Mouse (Mus musculus) urinary bladder, adult 18-20 months (tissue): ENCODE results near the gene Pdgfra.

Experiments used
- DNase-seq, 2 experiments: peaks; one replicate each; pipeline ENCODE4 v3.0.0; 2022; ENCODE audit warnings: low spot score in 2 of 2, mixed read lengths in 2 of 2

Gene Pdgfra

GRCm38 (mm10) chr5:75209966-75210365, 57.9 kb downstream of the Pdgfra start:
- DNase-seq: no peak

DNA sequence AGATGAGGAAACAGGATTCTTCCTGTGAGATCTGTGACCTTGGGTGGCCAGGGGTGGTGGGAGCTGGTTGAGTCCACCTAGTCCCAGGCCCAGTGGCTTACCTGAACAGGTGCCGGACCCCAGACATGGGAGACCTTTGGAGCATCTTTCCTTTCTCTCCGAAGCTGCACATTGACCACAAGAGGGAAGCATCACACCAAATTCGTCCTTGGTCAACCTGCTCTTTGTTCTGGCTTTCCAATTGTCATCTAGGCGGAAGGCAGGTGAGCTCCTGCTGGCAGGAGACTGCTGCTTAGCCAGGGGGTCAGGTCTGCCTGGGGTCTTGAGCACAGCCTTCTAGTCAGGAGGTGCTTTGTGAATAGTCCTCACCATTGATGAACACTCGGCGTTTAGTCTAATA, 62.4 kb downstream of the Pdgfra start:
- peak in 1 of 2 experiments; percentile 22 for DNase-seq

DNA sequence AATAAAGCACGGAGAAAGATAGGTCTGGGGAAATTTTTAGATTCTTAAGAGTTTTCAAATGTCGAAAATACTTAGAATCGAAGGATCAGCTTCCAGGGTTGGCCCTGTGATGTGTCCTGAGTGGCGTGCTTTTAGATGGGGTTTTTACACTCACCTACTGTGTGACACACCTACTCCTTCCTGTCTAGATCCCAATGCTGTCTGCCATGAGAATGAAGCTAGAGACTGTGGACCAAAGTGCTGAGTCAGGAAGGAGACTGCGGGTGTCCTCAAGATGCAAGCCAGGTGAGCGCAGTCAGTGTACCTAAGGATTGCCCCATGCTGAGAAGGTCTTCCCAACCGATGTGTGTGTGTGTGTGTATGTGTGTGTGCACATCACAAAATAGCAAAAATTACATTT, 62.8 kb downstream of the Pdgfra start:
- no peak for DNase-seq

GRCm38 (mm10) chr5:75215678-75216256, 63.7 kb downstream of the Pdgfra start:
- no peak for DNase-seq

DNA sequence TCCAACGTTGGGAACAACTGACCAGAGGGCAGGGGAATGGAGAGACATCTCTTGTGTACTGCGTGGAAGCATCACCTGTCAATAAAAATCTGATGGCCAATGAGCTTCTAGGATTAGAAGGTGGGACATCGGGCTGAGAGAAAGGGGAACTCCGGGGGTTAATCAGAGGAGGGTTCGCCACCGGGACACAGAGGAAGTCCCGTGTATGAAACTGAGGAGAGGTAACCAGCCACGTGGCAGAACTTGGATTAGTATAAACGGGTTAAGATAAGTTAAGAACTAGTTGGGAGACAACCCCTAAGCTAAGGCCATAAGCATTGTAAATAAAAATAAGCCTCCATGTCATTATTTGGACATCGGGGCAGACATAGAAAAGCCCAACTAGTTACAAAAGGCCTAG, 69.5 kb downstream of the Pdgfra start:
- DNase-seq: no peak

DNA sequence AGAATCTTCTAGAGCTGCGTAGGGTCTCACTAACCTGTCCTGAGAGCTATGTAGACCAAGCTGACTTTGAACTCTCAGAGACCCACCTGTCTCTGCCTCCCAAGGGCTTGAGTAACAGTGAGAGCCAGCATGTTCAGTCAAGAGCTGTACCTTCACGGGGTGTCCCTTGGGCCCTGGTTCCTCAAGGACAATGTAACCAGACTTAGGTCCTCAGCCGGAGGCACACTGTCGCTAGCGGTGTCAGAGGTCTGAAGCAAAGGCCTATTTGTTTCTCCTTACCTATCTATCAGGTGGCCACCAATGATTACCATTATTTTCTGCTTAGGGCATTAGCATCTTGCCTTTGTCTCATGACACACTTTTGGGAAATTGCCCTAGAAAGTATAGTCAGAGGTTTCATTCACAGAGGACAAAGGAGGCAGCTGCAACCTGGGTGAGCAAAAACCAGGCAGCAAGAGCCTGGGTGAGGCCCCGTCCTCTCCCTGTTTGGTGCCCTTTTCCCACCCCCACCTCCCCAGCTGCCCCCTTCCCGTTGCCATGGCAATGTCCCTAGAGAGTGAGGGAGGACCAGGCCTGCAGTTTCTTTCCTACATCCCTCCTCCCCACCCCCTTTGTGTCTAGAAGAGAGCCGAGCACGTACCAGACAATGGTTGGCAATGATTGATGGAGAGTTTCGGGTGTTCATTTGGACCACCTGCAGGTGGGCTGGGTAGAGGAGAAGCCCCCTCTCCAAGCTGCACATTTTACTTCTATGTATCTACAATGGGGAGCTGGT, 70.6 kb downstream of the Pdgfra start:
- DNase-seq: no peak

DNA sequence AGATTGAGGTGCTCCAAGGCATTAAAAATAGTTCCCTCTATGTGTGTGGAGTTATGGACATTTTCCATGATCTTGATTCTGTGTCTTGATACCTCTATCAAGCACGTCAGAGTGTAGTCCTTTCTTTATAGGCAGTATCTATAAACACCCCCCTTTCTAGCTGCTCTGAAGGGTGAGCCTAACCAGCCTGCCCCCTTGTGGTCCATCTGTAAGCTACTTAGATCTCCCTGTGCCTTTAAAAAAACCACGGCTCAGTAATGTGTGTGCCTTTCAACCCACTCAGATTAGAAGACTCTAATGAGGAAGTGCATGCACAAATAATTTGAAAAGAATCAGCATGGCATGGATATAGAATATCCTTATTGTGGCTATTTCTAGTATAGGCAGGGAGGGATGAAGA, 86.3 kb downstream of the Pdgfra start:
- DNase-seq: no peak

DNA sequence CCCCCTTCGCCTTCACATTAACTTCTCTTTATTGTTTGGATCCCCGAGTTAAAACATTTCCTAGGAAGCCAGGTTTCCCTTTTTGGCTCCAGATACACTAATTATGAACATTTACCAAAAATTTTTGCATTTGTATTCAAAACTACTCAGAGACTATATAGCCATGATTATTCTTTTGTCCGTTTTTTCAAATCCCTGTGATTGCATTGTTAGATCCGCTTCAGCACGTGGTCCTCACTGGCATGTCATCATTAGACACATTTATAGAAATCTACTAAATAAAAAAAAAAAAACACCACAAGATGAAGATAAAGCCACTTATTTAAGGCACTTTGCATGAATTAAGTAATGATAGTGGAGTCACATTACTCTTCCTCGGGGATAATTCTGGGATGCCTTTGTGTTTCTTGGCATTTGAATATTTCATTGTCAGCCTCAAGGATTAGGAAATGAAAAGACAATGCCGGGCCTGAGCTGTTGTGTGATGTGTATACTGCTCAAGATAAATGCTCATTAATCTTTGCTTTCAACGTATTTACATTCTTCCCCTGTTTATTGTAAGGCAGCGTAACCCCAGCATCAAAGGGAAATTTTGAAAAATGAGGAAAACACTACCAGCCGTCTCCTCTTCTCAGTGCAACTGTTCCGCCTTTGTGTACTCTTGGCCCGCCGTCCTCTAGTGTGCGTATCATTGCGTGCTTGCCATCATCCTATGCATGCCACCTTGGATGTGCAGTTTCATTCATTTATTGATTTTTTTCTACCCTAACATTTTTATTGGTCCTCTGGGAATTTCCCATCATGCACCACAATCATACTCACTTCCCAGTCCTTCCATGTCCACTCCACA, 87.1 kb downstream of the Pdgfra start:
- no peak for DNase-seq

- no peak for DNase-seq
Observed at GRCm38 (mm10) chr5:75247070-75247740, 95.1 kb downstream of the Pdgfra start.
